Mouse (Mus musculus) limb, embryonic 11.5 days (tissue): ENCODE results near the gene Nexn. TPM values are rescaled to one million over a fixed set of nuclear protein-coding genes. Genes with fewer than 3 reads are reported as not detected.

Experiments used
- ATAC-seq: fragments of 200-750 bp; cut with Nextera tagmentation; 2 replicates; pipeline ENCODE4 v1.8.0; 2017; ENCODE audit warnings: low read depth; ENCODE audit not compliant: insufficient number of reproducible peaks, low FRiP score, low TSS enrichment
- DNase-seq: peaks from one replicate; pipeline ENCODE4 v3.0.0-alpha.2; 2015; ENCODE audit warnings: low spot score
- H3K27ac ChIP-seq: fragments of 300-500 bp; sonication (generic); replicated peaks from 2 replicates; pipeline ENCODE4 v1.5.1; 2014; ENCODE audit warnings: low read depth, mild to moderate bottlenecking, low read length
- H3K27me3 ChIP-seq: fragments of 300-500 bp; sonication (generic); 2 replicates; pipeline ENCODE4 v1.6.1; 2014; ENCODE audit warnings: mild to moderate bottlenecking, low read length, mixed read lengths; ENCODE audit not compliant: control insufficient read depth, insufficient read depth
- H3K36me3 ChIP-seq: fragments of 300-500 bp; sonication (generic); 2 replicates; pipeline ENCODE4 v1.6.1; 2014; ENCODE audit warnings: mild to moderate bottlenecking, low read length, moderate library complexity, mixed read lengths; ENCODE audit not compliant: control insufficient read depth, insufficient read depth
- H3K4me1 ChIP-seq: fragments of 300-500 bp; sonication (generic); 2 replicates; pipeline ENCODE4 v1.6.1; 2014; ENCODE audit warnings: low read length, mixed read lengths; ENCODE audit not compliant: control insufficient read depth, insufficient read depth
- H3K4me2 ChIP-seq: fragments of 300-500 bp; sonication (generic); 2 replicates; pipeline ENCODE4 v1.6.1; 2014; ENCODE audit warnings: low read depth, mild to moderate bottlenecking, moderate library complexity; ENCODE audit not compliant: severe bottlenecking
- H3K4me3 ChIP-seq: fragments of 300-500 bp; sonication (generic); 2 replicates; pipeline ENCODE4 v1.5.1; 2014; ENCODE audit warnings: low read depth, low read length
- H3K9ac ChIP-seq: fragments of 300-500 bp; sonication (generic); 2 replicates; pipeline ENCODE4 v1.6.1; 2014; ENCODE audit warnings: mild to moderate bottlenecking, low read length
- H3K9me3 ChIP-seq: fragments of 300-500 bp; sonication (generic); 2 replicates; pipeline ENCODE4 v1.6.1; 2016; ENCODE audit warnings: low read length; ENCODE audit not compliant: control insufficient read depth
- WGBS: fragments of 180-500 bp; shearing (Covaris S2); extraction: QIAGEN DNeasy Blood & Tissue Kit; methylation state at CpG from one replicate; pipeline ENCODE4 v1.1.7; 2014; 5-methylcytosine and 5-hydroxymethylcytosine counted together
- polyA plus RNA-seq: library from polyadenylated mRNA; unstranded; fragments of >200 nt; fragmentation: Nextera tagmentation; extraction: Ambion mirVana; gene quantifications from 2 replicates; pipeline ENCODE4 v1.2.1, GENCODE M21; 2014

Gene Nexn
- polyA plus RNA-seq, 1 experiment from 2014 or later = 8.7 TPM

- no peak overlapping the region for H3K9ac ChIP-seq
- no peak overlapping the region for H3K4me3 ChIP-seq
- H3K9me3 ChIP-seq = no peaks in the 10 kb centered on the region
- WGBS = 74% methylated on average over 9 of the region's 9 CpGs
- H3K4me2 ChIP-seq = no peak overlapping the region
- H3K27ac ChIP-seq = no peak overlapping the region
- no peaks in the 10 kb centered on the region for H3K36me3 ChIP-seq
- no peaks in the 10 kb centered on the region for H3K27me3 ChIP-seq
- no peak for DNase-seq
- ATAC-seq = no peak
- H3K4me1 ChIP-seq = no peaks in the 10 kb centered on the region
Observed at GRCm38 (mm10) chr3:152302991-152303390, 36.8 kb upstream of the Nexn start.

GRCm38 (mm10) chr3:152300376-152301337 is 34.5 kb upstream of the Nexn start:
- DNase-seq (no peak), ATAC-seq (no peak)
- Histone ChIP-seq H3K4me3 (no peak overlapping the region), H3K36me3 (no peaks in the 10 kb centered on the region), H3K4me2 (no peak overlapping the region), H3K9me3 (no peaks in the 10 kb centered on the region), H3K4me1 (no peaks in the 10 kb centered on the region), H3K27ac (no peak overlapping the region), H3K9ac (no peak overlapping the region), H3K27me3 (no peaks in the 10 kb centered on the region)
- 78% methylated on average over 14 of the region's 14 CpGs for WGBS

GRCm38 (mm10) chr3:152295896-152296295 is 29.7 kb upstream of the Nexn start:
- H3K36me3 ChIP-seq = 0 out of 2 replicates have a peak, but pooled peaks cover 2% of the 10 kb centered on the region
- H3K9ac ChIP-seq = no peak overlapping the region
- H3K9me3 ChIP-seq = no peaks in the 10 kb centered on the region
- no peak overlapping the region for H3K27ac ChIP-seq
- ATAC-seq (no peak), DNase-seq (no peak)
- H3K4me3 ChIP-seq = no peak overlapping the region
- no peaks in the 10 kb centered on the region for H3K4me1 ChIP-seq
- WGBS = 92% methylated on average over 5 of the region's 5 CpGs
- H3K27me3 ChIP-seq = no peaks in the 10 kb centered on the region
- H3K4me2 ChIP-seq = no peak overlapping the region

- Histone ChIP-seq H3K27me3 (no peaks in the 10 kb centered on the region), H3K4me1 (peaks cover 4% of the 10 kb centered on the region), H3K9ac (no peak overlapping the region), H3K9me3 (no peaks in the 10 kb centered on the region), H3K27ac (no peak overlapping the region), H3K4me2 (no peak overlapping the region), H3K36me3 (0 out of 2 replicates have a peak, but pooled peaks cover 2% of the 10 kb centered on the region), H3K4me3 (no peak overlapping the region)
- 83% methylated on average over 3 of the region's 3 CpGs for WGBS
- ATAC-seq (no peak), DNase-seq (no peak)
Observed at GRCm38 (mm10) chr3:152294400-152294799, 28.2 kb upstream of the Nexn start.

GRCm38 (mm10) chr3:152293530-152294181 is 27.5 kb upstream of the Nexn start:
- no peak for ATAC-seq
- Histone ChIP-seq H3K4me2 (no peak overlapping the region), H3K27me3 (no peaks in the 10 kb centered on the region), H3K27ac (no peak overlapping the region), H3K9ac (no peak overlapping the region), H3K9me3 (no peaks in the 10 kb centered on the region), H3K36me3 (0 out of 2 replicates have a peak, but pooled peaks cover 2% of the 10 kb centered on the region), H3K4me1 (peaks cover 4% of the 10 kb centered on the region), H3K4me3 (no peak overlapping the region)
- no peak for DNase-seq
- WGBS = 72% methylated on average over 13 of the region's 13 CpGs

GRCm38 (mm10) chr3:152291895-152292294 is 25.7 kb upstream of the Nexn start:
- no peaks in the 10 kb centered on the region for H3K9me3 ChIP-seq
- 0 out of 2 replicates have a peak, but pooled peaks cover 5% of the 10 kb centered on the region for H3K36me3 ChIP-seq
- WGBS = 68% methylated on average over 6 of the region's 6 CpGs
- DNase-seq (no peak), ATAC-seq (no peak)
- H3K4me2 ChIP-seq = no peak overlapping the region
- no peak overlapping the region for H3K4me3 ChIP-seq
- H3K27ac ChIP-seq = no peak overlapping the region
- H3K9ac ChIP-seq = no peak overlapping the region
- H3K27me3 ChIP-seq = no peaks in the 10 kb centered on the region
- H3K4me1 ChIP-seq = peaks cover 4% of the 10 kb centered on the region

GRCm38 (mm10) chr3:152290175-152290798 is 24.1 kb upstream of the Nexn start:
- Histone ChIP-seq H3K36me3 (peaks cover 4% of the 10 kb centered on the region; the same call in 1 of the 2 replicates), H3K27me3 (no peaks in the 10 kb centered on the region), H3K4me3 (no peak overlapping the region), H3K4me2 (no peak overlapping the region), H3K4me1 (peaks cover 4% of the 10 kb centered on the region), H3K9ac (no peak overlapping the region), H3K9me3 (no peaks in the 10 kb centered on the region), H3K27ac (peak overlapping the region; percentile 42)
- peak; percentile 43 for DNase-seq
- ATAC-seq = no peak
- 63% methylated on average over 17 of the region's 17 CpGs for WGBS

- Histone ChIP-seq H3K27ac (no peak overlapping the region), H3K4me3 (no peak overlapping the region), H3K9me3 (no peaks in the 10 kb centered on the region), H3K9ac (no peak overlapping the region), H3K4me2 (no peak overlapping the region), H3K27me3 (no peaks in the 10 kb centered on the region), H3K4me1 (peaks cover 4% of the 10 kb centered on the region), H3K36me3 (peaks cover 3% of the 10 kb centered on the region; the same call in 1 of the 2 replicates)
- ATAC-seq = no peak
- 94% methylated on average over 4 of the region's 4 CpGs for WGBS
- no peak for DNase-seq
Observed at GRCm38 (mm10) chr3:152288740-152289139, 22.6 kb upstream of the Nexn start.
